Mouse (Mus musculus) forebrain, postnatal 0 days (tissue): ENCODE results near the gene Gtf2a2. TPM values are rescaled to one million over a fixed set of nuclear protein-coding genes. Genes with fewer than 3 reads are reported as not detected.

ENCODE experiments used
- ATAC-seq: fragments of 200-750 bp; cut with Nextera tagmentation; 2 replicates; pipeline ENCODE4 v1.8.0; 2017; ENCODE audit warnings: mild to moderate bottlenecking, moderate library complexity
- DNase-seq: peaks from one replicate; pipeline ENCODE4 v3.0.0-alpha.2; 2015
- H3K27ac ChIP-seq: fragments of 300-500 bp; sonication (generic); 2 replicates; pipeline ENCODE4 v1.5.1; 2014; ENCODE audit warnings: low read depth, mild to moderate bottlenecking, antibody characterized with exemption, low read length, moderate library complexity, mixed read lengths
- H3K27me3 ChIP-seq: fragments of 300-500 bp; sonication (generic); 2 replicates; pipeline ENCODE4 v1.6.1; 2014; ENCODE audit warnings: mild to moderate bottlenecking, low read length, mixed read lengths; ENCODE audit not compliant: insufficient read depth
- H3K36me3 ChIP-seq: fragments of 300-500 bp; sonication (generic); 2 replicates; pipeline ENCODE4 v1.6.1; 2014; ENCODE audit warnings: mild to moderate bottlenecking, moderate library complexity; ENCODE audit not compliant: insufficient read depth
- H3K4me1 ChIP-seq: fragments of 300-500 bp; sonication (generic); 2 replicates; pipeline ENCODE4 v1.6.1; 2014; ENCODE audit warnings: antibody characterized with exemption; ENCODE audit not compliant: insufficient read depth
- H3K4me2 ChIP-seq: fragments of 300-500 bp; sonication (generic); 2 replicates; pipeline ENCODE4 v1.6.1; 2014; ENCODE audit warnings: low read depth, mild to moderate bottlenecking, moderate library complexity
- H3K4me3 ChIP-seq: fragments of 300-500 bp; sonication (generic); 2 replicates; pipeline ENCODE4 v1.5.1; 2014; ENCODE audit warnings: low read depth, low read length, mixed read lengths
- H3K9ac ChIP-seq: fragments of 300-500 bp; sonication (generic); 2 replicates; pipeline ENCODE4 v1.6.1; 2014; ENCODE audit warnings: mild to moderate bottlenecking
- H3K9me3 ChIP-seq: fragments of 300-500 bp; sonication (generic); 2 replicates; pipeline ENCODE4 v1.6.1; 2016; ENCODE audit warnings: low read length
- CTCF ChIP-seq: sonication (generic); IDR thresholded peaks from 2 replicates; pipeline ENCODE4 v1.5.1; 2016; ENCODE audit warnings: antibody characterized with exemption, control low read depth, low read depth
- WGBS: fragments of 180-500 bp; shearing (Covaris S2); extraction: QIAGEN DNeasy Blood & Tissue Kit; methylation state at CpG from one replicate; pipeline ENCODE4 v1.1.7; 2014; 5-methylcytosine and 5-hydroxymethylcytosine counted together
- polyA plus RNA-seq: library from polyadenylated mRNA; unstranded; fragments of >200 nt; fragmentation: Nextera tagmentation; extraction: Ambion mirVana; gene quantifications from 2 replicates; pipeline ENCODE4 v1.2.1, GENCODE M21; 2015
- total RNA-seq: library from RNA; depleted of rRNA; stranded (reverse); fragments of >200 nt; gene quantifications from 2 replicates; pipeline ENCODE4 v1.2.3, GENCODE M21; 2014; rRNA removed

Gtf2a2 gene
- total and polyA plus RNA-seq, 2 experiments from 2014 or later, result 139 to 257 TPM

GRCm38 (mm10) chr9:70049839-70050238 lies 37.5 kb downstream of the Gtf2a2 start:
- 42% methylated on average over 8 of the region's 8 CpGs for WGBS
- Histone ChIP-seq H3K36me3 (no peaks in the 10 kb centered on the region), H3K4me1 (no peaks in the 10 kb centered on the region), H3K9ac (no peak overlapping the region), H3K4me3 (no peak overlapping the region), H3K27ac (no peak overlapping the region), H3K4me2 (no peak overlapping the region), H3K9me3 (no peaks in the 10 kb centered on the region), H3K27me3 (no peaks in the 10 kb centered on the region)
- ATAC-seq (no peak), DNase-seq (no peak)
- no peak for TF ChIP-seq CTCF

- Histone ChIP-seq H3K9me3 (no peaks in the 10 kb centered on the region), H3K4me2 (no peak overlapping the region), H3K9ac (no peak overlapping the region), H3K4me1 (no peaks in the 10 kb centered on the region), H3K27me3 (no peaks in the 10 kb centered on the region), H3K4me3 (no peak overlapping the region), H3K27ac (no peak overlapping the region), H3K36me3 (no peaks in the 10 kb centered on the region)
- DNase-seq (no peak), ATAC-seq (no peak)
- no peak for TF ChIP-seq CTCF
- WGBS, result 78% methylated on average over 3 of the region's 3 CpGs
Observed at GRCm38 (mm10) chr9:70052730-70053129, 40.4 kb downstream of the Gtf2a2 start.

GRCm38 (mm10) chr9:70053411-70053810 lies 41.1 kb downstream of the Gtf2a2 start:
- no peak for TF ChIP-seq CTCF
- DNase-seq (no peak), ATAC-seq (no peak)
- H3K9ac ChIP-seq, result no peak overlapping the region
- no peak overlapping the region for H3K4me2 ChIP-seq
- no peaks in the 10 kb centered on the region for H3K36me3 ChIP-seq
- H3K27ac ChIP-seq, result no peak overlapping the region
- 36% methylated on average over 3 of the region's 3 CpGs for WGBS
- no peaks in the 10 kb centered on the region for H3K27me3 ChIP-seq
- H3K4me3 ChIP-seq, result no peak overlapping the region
- H3K9me3 ChIP-seq, result no peaks in the 10 kb centered on the region
- H3K4me1 ChIP-seq, result no peaks in the 10 kb centered on the region

GRCm38 (mm10) chr9:70062012-70062411 lies 49.7 kb downstream of the Gtf2a2 start:
- no peaks in the 10 kb centered on the region for H3K4me1 ChIP-seq
- no peak for TF ChIP-seq CTCF
- H3K27me3 ChIP-seq, result no peaks in the 10 kb centered on the region
- ATAC-seq, result no peak
- H3K36me3 ChIP-seq, result no peaks in the 10 kb centered on the region
- WGBS, result 85% methylated on average over 3 of the region's 3 CpGs
- no peak overlapping the region for H3K4me2 ChIP-seq
- no peak for DNase-seq
- no peak overlapping the region for H3K27ac ChIP-seq
- no peak overlapping the region for H3K4me3 ChIP-seq
- no peak overlapping the region for H3K9ac ChIP-seq
- H3K9me3 ChIP-seq, result no peaks in the 10 kb centered on the region

- Histone ChIP-seq H3K4me1 (no peaks in the 10 kb centered on the region), H3K27ac (no peak overlapping the region), H3K27me3 (no peaks in the 10 kb centered on the region), H3K9ac (no peak overlapping the region), H3K36me3 (no peaks in the 10 kb centered on the region), H3K9me3 (no peaks in the 10 kb centered on the region), H3K4me2 (no peak overlapping the region), H3K4me3 (no peak overlapping the region)
- TF ChIP-seq CTCF, result no peak
- ATAC-seq (no peak), DNase-seq (no peak)
- WGBS, result 95% methylated on average over 3 of the region's 3 CpGs
Observed at GRCm38 (mm10) chr9:70067497-70067896, 55.1 kb downstream of the Gtf2a2 start.

GRCm38 (mm10) chr9:70069961-70070435 lies 57.6 kb downstream of the Gtf2a2 start:
- H3K9ac ChIP-seq, result no peak overlapping the region
- no peak overlapping the region for H3K27ac ChIP-seq
- DNase-seq (no peak), ATAC-seq (no peak)
- H3K4me3 ChIP-seq, result no peak overlapping the region
- no peaks in the 10 kb centered on the region for H3K4me1 ChIP-seq
- H3K27me3 ChIP-seq, result no peaks in the 10 kb centered on the region
- H3K9me3 ChIP-seq, result no peaks in the 10 kb centered on the region
- 72% methylated on average over 8 of the region's 8 CpGs for WGBS
- H3K4me2 ChIP-seq, result no peak overlapping the region
- TF ChIP-seq CTCF, result no peak
- H3K36me3 ChIP-seq, result no peaks in the 10 kb centered on the region

- ATAC-seq (no peak), DNase-seq (no peak)
- Histone ChIP-seq H3K4me3 (no peak overlapping the region), H3K4me1 (no peaks in the 10 kb centered on the region), H3K27ac (no peak overlapping the region), H3K27me3 (no peaks in the 10 kb centered on the region), H3K4me2 (no peak overlapping the region), H3K36me3 (no peaks in the 10 kb centered on the region), H3K9me3 (no peaks in the 10 kb centered on the region), H3K9ac (no peak overlapping the region)
- WGBS, result 87% methylated on average over 8 of the region's 8 CpGs
- TF ChIP-seq CTCF, result no peak
Observed at GRCm38 (mm10) chr9:70072387-70072786, 60.0 kb downstream of the Gtf2a2 start.

Other genes starting within 250 kb of the Gtf2a2 start
- gene Bnip2, start 23.1 kb upstream of the Gtf2a2 start, total RNA-seq, result 69.4 and 75.0 TPM in 2 replicates
- 48.5 and 53.2 TPM in 2 replicates for gene Bnip2, start 23.1 kb upstream of the Gtf2a2 start, polyA plus RNA-seq
- gene Gcnt3, start 25.5 kb downstream of the Gtf2a2 start, total RNA-seq, result not detected in 2 replicates
- not detected in 2 replicates for gene Gcnt3, start 25.5 kb downstream of the Gtf2a2 start, polyA plus RNA-seq
- gene Fam81a, start 130.0 kb downstream of the Gtf2a2 start, total RNA-seq, result 25.6 and 33.5 TPM in 2 replicates
- 16.4 and 29.4 TPM in 2 replicates for gene Fam81a, start 130.0 kb downstream of the Gtf2a2 start, polyA plus RNA-seq
- 4.6 and 6.2 TPM in 2 replicates for gene Myo1e, start 194.8 kb downstream of the Gtf2a2 start, total RNA-seq
- gene Myo1e, start 194.8 kb downstream of the Gtf2a2 start, polyA plus RNA-seq, result 2.2 and 3.6 TPM in 2 replicates